Mouse (Mus musculus): Measurements from ENCODE around the gene Sarnp. TPM values are rescaled to one million over a fixed set of nuclear protein-coding genes. Genes with fewer than 3 reads are reported as not detected.
A peak's percentile ranks its signal among the peaks of the same experiment; 100 is the strongest.
"Not testable (repeated sequence)": the region's sequence is repeated elsewhere in the genome, so short reads cannot be mapped to it uniquely, and the experiment has no call there.

Gene Sarnp
- polyA plus RNA-seq, 1 experiment from 2014 or later, result 209 TPM

DNA sequence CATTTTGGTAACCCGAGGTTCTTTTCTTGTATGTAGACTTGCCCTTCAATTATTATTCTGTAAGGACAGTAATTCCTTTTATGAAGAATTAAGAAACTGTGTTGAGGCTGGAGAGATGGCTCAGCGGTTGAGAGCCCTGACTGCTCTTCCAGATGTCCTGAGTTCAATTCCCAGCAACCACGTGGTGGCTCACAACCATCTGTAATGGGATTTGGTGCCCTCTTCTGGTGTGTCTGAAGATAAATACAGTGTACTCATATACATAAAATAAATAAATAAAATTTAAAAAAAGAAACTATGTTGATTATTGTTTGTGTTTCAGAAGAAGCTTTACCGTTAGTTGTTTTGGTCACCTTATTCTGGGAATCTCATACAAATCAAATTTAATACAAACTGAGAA lies 6.0 kb downstream of the Sarnp start:
- H3K4me1 ChIP-seq (ENCODE audit: control insufficient read depth, insufficient read depth, low read length), result peaks cover 12% of the 10 kb centered on the region; the same call in 1 of the 2 replicates
- WGBS, result 74% methylated on average over 4 of the region's 4 CpGs
- H3K9me3 ChIP-seq (ENCODE audit: control insufficient read depth, low read depth, low read length); H3K27ac ChIP-seq (ENCODE audit: low read length); H3K9ac ChIP-seq (replicated peaks; ENCODE audit: low read depth, low read length); ATAC-seq (ENCODE audit: insufficient number of reproducible peaks, insufficient read depth, low FRiP score, low read depth); H3K27me3 ChIP-seq (ENCODE audit: control insufficient read depth, insufficient read depth, low read length): not testable (repeated sequence)
- H3K36me3 ChIP-seq (ENCODE audit: control insufficient read depth, insufficient read depth, low read length), result peaks cover 11% of the 10 kb centered on the region; the same call in 1 of the 2 replicates
- peak overlapping the region; percentile 63 for H3K4me3 ChIP-seq (ENCODE audit: low read depth, low read length)
- H3K4me2 ChIP-seq (replicated peaks; ENCODE audit: low read depth, low read length), result peak overlapping the region; percentile 91

DNA sequence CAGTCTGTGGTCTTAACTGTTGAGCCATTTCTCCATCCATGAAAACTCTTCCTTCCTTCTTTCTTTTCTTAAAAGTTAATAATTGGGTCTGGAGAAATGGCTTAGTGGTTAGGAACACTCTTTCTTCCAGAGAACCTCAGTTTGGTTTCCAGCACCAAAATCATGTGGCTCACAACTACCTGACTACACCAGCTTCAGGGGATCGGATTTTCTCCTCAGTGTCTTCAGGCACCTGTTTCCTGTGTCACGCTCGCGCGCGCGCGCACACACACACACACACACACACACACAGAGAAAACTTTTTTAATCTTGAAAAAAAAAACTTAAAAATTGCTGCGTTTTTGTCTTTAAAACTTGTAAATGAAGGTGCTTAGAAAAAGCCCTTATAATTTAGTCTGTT lies 6.7 kb downstream of the Sarnp start:
- WGBS, result 95% methylated on average over 9 of the region's 9 CpGs
- peaks cover 12% of the 10 kb centered on the region; the same call in 1 of the 2 replicates for H3K4me1 ChIP-seq (ENCODE audit: control insufficient read depth, insufficient read depth, low read length)
- peaks cover 7% of the 10 kb centered on the region; the same call in 1 of the 2 replicates for H3K36me3 ChIP-seq (ENCODE audit: control insufficient read depth, insufficient read depth, low read length)
- H3K9me3 ChIP-seq (ENCODE audit: control insufficient read depth, low read depth, low read length), result no peaks in the 10 kb centered on the region
- no peak for ATAC-seq (ENCODE audit: insufficient number of reproducible peaks, insufficient read depth, low FRiP score, low read depth)
- no peak overlapping the region for H3K27ac ChIP-seq (ENCODE audit: low read length)
- no peak overlapping the region for H3K4me2 ChIP-seq (replicated peaks; ENCODE audit: low read depth, low read length)
- no peaks in the 10 kb centered on the region for H3K27me3 ChIP-seq (ENCODE audit: control insufficient read depth, insufficient read depth, low read length)
- H3K4me3 ChIP-seq (ENCODE audit: low read depth, low read length), result no peak overlapping the region
- no peak overlapping the region for H3K9ac ChIP-seq (replicated peaks; ENCODE audit: low read depth, low read length)

DNA sequence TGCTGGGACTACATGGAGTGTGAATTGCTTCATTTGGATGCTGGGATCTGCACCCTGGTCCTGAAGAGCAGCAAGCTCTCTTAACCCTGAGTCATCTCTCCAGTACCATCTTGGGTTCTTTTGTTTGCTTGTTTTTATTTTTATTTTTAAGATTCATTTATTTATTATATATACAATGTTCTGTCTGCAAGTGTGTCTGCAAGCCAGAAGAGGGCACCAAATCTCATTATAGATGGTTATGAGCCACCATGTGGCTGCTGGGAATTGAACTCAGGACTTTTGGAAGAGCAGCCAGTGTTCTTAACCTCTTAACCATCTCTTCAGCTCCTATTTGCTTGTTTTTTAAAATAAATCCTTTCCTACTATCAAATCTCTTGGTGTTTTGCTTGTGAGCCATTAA lies 20.3 kb downstream of the Sarnp start:
- Histone ChIP-seq H3K27me3 (ENCODE audit: control insufficient read depth, insufficient read depth, low read length) (no peaks in the 10 kb centered on the region), H3K4me3 (ENCODE audit: low read depth, low read length) (no peak overlapping the region), H3K27ac (ENCODE audit: low read length) (no peak overlapping the region), H3K4me1 (ENCODE audit: control insufficient read depth, insufficient read depth, low read length) (no peaks in the 10 kb centered on the region), H3K9ac (replicated peaks; ENCODE audit: low read depth, low read length) (no peak overlapping the region), H3K36me3 (ENCODE audit: control insufficient read depth, insufficient read depth, low read length) (peaks cover 50% of the 10 kb centered on the region), H3K9me3 (ENCODE audit: control insufficient read depth, low read depth, low read length) (no peaks in the 10 kb centered on the region), H3K4me2 (replicated peaks; ENCODE audit: low read depth, low read length) (no peak overlapping the region)
- ATAC-seq (ENCODE audit: insufficient number of reproducible peaks, insufficient read depth, low FRiP score, low read depth), result no peak

DNA sequence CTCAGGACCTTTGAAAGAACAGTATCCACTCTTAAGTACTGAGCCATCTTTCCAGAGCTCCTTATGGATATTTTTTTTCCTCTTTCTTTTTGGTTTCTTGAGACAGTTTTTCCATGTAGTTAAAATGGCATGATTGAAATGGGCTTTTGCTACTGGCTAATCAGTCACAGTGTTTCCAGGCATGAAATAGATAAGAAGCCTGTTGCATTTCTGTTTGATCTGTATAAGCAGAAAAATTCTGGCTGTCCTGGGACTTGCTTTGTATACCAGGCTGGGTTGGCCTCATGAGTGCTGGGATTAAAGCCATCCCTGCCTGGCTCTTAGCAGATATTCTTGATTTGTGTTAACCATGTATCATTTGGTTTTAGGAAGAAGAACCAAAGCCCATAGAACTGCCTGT lies 22.3 kb downstream of the Sarnp start:
- Histone ChIP-seq H3K9ac (replicated peaks; ENCODE audit: low read depth, low read length) (no peak overlapping the region), H3K4me2 (replicated peaks; ENCODE audit: low read depth, low read length) (no peak overlapping the region), H3K4me3 (ENCODE audit: low read depth, low read length) (no peak overlapping the region), H3K36me3 (ENCODE audit: control insufficient read depth, insufficient read depth, low read length) (peaks cover 45% of the 10 kb centered on the region), H3K4me1 (ENCODE audit: control insufficient read depth, insufficient read depth, low read length) (no peaks in the 10 kb centered on the region), H3K27me3 (ENCODE audit: control insufficient read depth, insufficient read depth, low read length) (no peaks in the 10 kb centered on the region), H3K9me3 (ENCODE audit: control insufficient read depth, low read depth, low read length) (no peaks in the 10 kb centered on the region), H3K27ac (ENCODE audit: low read length) (no peak overlapping the region)
- ATAC-seq (ENCODE audit: insufficient number of reproducible peaks, insufficient read depth, low FRiP score, low read depth), result no peak

DNA sequence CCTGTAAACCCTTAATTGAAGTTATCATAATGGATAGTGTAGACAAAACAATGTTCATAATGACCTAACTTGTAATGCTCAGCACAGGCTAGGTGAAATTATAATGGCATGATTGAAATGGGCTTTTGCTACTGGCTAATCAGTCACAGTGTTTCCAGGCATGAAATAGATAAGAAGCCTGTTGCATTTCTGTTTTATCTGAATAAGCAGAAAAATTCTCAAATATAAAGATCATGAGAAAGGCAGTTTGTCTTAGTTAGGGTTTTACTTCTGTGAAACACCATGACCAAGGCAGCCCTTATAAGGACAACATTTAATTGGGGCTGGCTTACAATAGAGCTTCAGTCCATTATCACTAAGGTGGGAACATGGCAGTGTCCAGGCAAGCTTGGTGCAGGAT lies 23.5 kb downstream of the Sarnp start:
- no peaks in the 10 kb centered on the region for H3K27me3 ChIP-seq (ENCODE audit: control insufficient read depth, insufficient read depth, low read length)
- H3K4me2 ChIP-seq (replicated peaks; ENCODE audit: low read depth, low read length), result no peak overlapping the region
- no peak overlapping the region for H3K9ac ChIP-seq (replicated peaks; ENCODE audit: low read depth, low read length)
- peaks cover 42% of the 10 kb centered on the region for H3K36me3 ChIP-seq (ENCODE audit: control insufficient read depth, insufficient read depth, low read length)
- no peak for ATAC-seq (ENCODE audit: insufficient number of reproducible peaks, insufficient read depth, low FRiP score, low read depth)
- H3K9me3 ChIP-seq (ENCODE audit: control insufficient read depth, low read depth, low read length), result no peaks in the 10 kb centered on the region
- no peak overlapping the region for H3K4me3 ChIP-seq (ENCODE audit: low read depth, low read length)
- no peaks in the 10 kb centered on the region for H3K4me1 ChIP-seq (ENCODE audit: control insufficient read depth, insufficient read depth, low read length)
- no peak overlapping the region for H3K27ac ChIP-seq (ENCODE audit: low read length)

DNA sequence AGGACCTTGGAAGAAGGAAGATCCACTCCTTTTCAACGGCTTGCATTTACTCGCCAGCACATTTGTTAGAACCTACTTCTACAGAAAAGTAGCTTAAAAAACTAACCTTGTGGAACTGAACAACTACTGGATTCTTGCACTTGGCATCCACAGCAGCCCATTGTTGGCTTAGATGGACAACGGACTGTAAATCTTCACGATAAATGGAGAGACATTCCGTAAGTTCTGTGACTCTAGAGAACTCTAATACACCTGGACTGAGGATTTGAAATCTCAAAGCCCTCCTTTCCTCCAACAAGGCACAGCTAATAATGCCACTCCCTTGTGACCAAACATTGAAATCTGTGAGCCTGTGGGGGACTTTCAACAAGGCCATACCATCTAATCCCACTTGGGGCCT lies 26.1 kb downstream of the Sarnp start:
- H3K9ac ChIP-seq (replicated peaks; ENCODE audit: low read depth, low read length), result no peak overlapping the region
- H3K9me3 ChIP-seq (ENCODE audit: control insufficient read depth, low read depth, low read length), result no peaks in the 10 kb centered on the region
- no peak overlapping the region for H3K4me2 ChIP-seq (replicated peaks; ENCODE audit: low read depth, low read length)
- H3K4me3 ChIP-seq (ENCODE audit: low read depth, low read length), result no peak overlapping the region
- 77% methylated on average over 5 of the region's 5 CpGs for WGBS
- no peak for ATAC-seq (ENCODE audit: insufficient number of reproducible peaks, insufficient read depth, low FRiP score, low read depth)
- H3K27me3 ChIP-seq (ENCODE audit: control insufficient read depth, insufficient read depth, low read length), result no peaks in the 10 kb centered on the region
- H3K36me3 ChIP-seq (ENCODE audit: control insufficient read depth, insufficient read depth, low read length), result peaks cover 47% of the 10 kb centered on the region
- H3K4me1 ChIP-seq (ENCODE audit: control insufficient read depth, insufficient read depth, low read length), result no peaks in the 10 kb centered on the region
- no peak overlapping the region for H3K27ac ChIP-seq (ENCODE audit: low read length)

DNA sequence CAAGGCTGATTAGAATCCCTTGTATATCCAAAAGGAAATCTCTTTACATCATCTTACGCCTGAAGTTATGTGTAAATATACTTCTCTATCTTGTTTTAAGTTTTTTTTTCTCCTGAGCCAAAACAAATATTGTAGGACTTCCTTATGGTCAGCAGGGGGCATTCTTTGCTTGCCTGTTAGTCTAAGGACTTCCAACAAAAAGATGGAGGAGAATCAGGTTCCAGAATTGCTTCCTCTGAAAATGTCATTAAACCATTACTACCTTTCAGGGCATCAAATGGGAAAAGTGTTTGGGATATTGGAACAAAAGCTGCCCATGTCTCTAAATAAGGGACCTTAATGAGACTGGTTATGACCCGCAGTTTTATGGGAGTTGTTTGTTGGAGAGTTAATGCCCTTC lies 28.4 kb downstream of the Sarnp start:
- H3K4me2 ChIP-seq (replicated peaks; ENCODE audit: low read depth, low read length), result no peak overlapping the region
- WGBS, result 77% methylated on average over 2 of the region's 2 CpGs
- H3K27me3 ChIP-seq (ENCODE audit: control insufficient read depth, insufficient read depth, low read length), result no peaks in the 10 kb centered on the region
- H3K4me3 ChIP-seq (ENCODE audit: low read depth, low read length), result no peak overlapping the region
- H3K36me3 ChIP-seq (ENCODE audit: control insufficient read depth, insufficient read depth, low read length), result peaks cover 44% of the 10 kb centered on the region
- H3K4me1 ChIP-seq (ENCODE audit: control insufficient read depth, insufficient read depth, low read length), result no peaks in the 10 kb centered on the region
- no peaks in the 10 kb centered on the region for H3K9me3 ChIP-seq (ENCODE audit: control insufficient read depth, low read depth, low read length)
- no peak overlapping the region for H3K27ac ChIP-seq (ENCODE audit: low read length)
- ATAC-seq (ENCODE audit: insufficient number of reproducible peaks, insufficient read depth, low FRiP score, low read depth), result no peak
- no peak overlapping the region for H3K9ac ChIP-seq (replicated peaks; ENCODE audit: low read depth, low read length)

DNA sequence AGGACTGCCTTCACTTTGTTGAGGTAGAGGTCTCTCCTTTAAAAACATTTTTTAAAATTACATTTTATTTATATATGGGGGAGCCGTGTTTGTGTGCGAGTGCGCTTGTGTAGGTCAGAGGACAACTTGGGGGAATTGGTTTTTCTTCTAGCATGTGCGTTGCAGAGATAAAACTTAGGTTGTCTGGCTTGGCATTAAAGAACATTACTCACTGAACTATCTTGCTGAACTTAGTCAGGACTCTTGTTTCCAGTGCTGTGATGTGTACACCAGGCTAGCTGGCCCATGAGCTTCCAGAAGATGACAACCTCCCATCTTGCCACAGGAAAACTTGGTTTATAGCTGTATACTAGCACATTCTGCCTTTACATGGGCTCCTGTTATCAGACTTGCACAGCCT lies 29.5 kb downstream of the Sarnp start:
- no peak overlapping the region for H3K4me3 ChIP-seq (ENCODE audit: low read depth, low read length)
- no peaks in the 10 kb centered on the region for H3K27me3 ChIP-seq (ENCODE audit: control insufficient read depth, insufficient read depth, low read length)
- no peak overlapping the region for H3K9ac ChIP-seq (replicated peaks; ENCODE audit: low read depth, low read length)
- H3K4me1 ChIP-seq (ENCODE audit: control insufficient read depth, insufficient read depth, low read length), result no peaks in the 10 kb centered on the region
- no peak overlapping the region for H3K4me2 ChIP-seq (replicated peaks; ENCODE audit: low read depth, low read length)
- H3K27ac ChIP-seq (ENCODE audit: low read length), result no peak overlapping the region
- 96% methylated on average over 4 of the region's 4 CpGs for WGBS
- H3K36me3 ChIP-seq (ENCODE audit: control insufficient read depth, insufficient read depth, low read length), result peaks cover 38% of the 10 kb centered on the region
- no peaks in the 10 kb centered on the region for H3K9me3 ChIP-seq (ENCODE audit: control insufficient read depth, low read depth, low read length)
- no peak for ATAC-seq (ENCODE audit: insufficient number of reproducible peaks, insufficient read depth, low FRiP score, low read depth)

DNA sequence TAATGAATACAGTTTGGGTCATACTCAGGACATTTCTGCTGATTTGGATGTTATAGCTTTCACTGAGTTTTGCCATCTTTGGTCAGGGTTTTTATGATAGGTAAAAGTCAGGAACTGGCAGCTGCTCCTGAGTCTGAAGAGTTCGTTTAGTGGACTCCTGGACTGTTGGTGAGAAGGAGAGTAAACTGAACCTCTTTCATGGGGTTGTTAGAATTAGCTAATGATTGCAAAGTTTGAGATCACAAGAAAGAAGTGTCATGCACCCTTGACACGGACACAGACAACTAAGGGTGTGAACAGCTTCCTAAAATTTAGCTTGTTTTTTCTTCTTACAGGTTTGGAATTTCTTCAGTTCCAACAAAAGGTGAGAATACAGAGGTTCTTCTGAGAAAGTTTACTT lies 31.3 kb downstream of the Sarnp start:
- H3K27me3 ChIP-seq (ENCODE audit: control insufficient read depth, insufficient read depth, low read length), result no peaks in the 10 kb centered on the region
- no peak overlapping the region for H3K4me2 ChIP-seq (replicated peaks; ENCODE audit: low read depth, low read length)
- H3K4me1 ChIP-seq (ENCODE audit: control insufficient read depth, insufficient read depth, low read length), result no peaks in the 10 kb centered on the region
- no peak overlapping the region for H3K27ac ChIP-seq (ENCODE audit: low read length)
- H3K9me3 ChIP-seq (ENCODE audit: control insufficient read depth, low read depth, low read length), result no peaks in the 10 kb centered on the region
- ATAC-seq (ENCODE audit: insufficient number of reproducible peaks, insufficient read depth, low FRiP score, low read depth), result no peak
- H3K9ac ChIP-seq (replicated peaks; ENCODE audit: low read depth, low read length), result no peak overlapping the region
- H3K36me3 ChIP-seq (ENCODE audit: control insufficient read depth, insufficient read depth, low read length), result peaks cover 38% of the 10 kb centered on the region
- no peak overlapping the region for H3K4me3 ChIP-seq (ENCODE audit: low read depth, low read length)
- 69% methylated on average over 2 of the region's 2 CpGs for WGBS

All from stomach, embryonic 14.5 days (tissue).